Mouse (Mus musculus) cerebellum, postnatal 36 days (tissue): ENCODE data around the gene Tubgcp5.
A peak's percentile ranks its signal among the peaks of the same experiment; 100 is the strongest.
"Not testable (repeated sequence)": the region's sequence is repeated elsewhere in the genome, so short reads cannot be mapped to it uniquely, and the experiment has no call there.

ENCODE experiments used
- DNase-seq, 2 experiments: peaks; one replicate each; pipeline ENCODE4 v3.0.0; 2021 to 2022; ENCODE audit warnings: mixed read lengths in 2 of 2

Gene Tubgcp5

DNA sequence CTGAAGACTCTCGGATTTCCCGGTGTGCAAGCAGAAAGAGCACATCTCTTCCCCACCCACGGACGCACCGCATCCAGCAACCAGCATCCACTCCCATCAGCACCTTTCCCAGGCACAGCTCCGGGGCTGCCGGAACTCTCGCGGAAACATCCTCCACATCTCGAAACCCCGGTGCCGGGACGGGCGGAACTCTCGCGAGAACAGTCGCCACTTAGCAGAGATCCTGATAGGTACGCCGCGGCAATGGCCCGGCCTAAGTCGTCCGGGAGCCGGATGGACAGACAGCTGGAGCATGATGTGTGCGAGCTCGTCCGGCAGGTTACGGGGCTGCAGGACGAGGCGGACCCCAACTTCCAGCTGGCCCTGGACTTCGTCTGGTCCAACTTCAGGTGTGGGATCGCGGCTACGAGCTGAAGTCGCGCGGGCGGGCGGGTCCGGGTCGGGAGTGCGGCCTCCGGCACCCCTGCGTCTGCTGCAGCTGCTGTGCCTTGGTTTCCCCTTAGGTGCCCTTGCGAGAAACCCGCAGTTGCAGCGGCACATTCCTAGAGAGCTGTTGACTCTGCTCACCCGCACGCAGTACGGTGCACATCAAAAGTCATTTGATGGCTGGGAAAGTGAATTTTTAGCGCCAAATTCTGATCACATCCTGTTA is at the start of gene Tubgcp5:
Gene Tubgcp5, plus strand, starts transcription at position 203 of the 652 bp plus-strand sequence.
- DNase-seq = peak; percentile 96 to 98

DNA sequence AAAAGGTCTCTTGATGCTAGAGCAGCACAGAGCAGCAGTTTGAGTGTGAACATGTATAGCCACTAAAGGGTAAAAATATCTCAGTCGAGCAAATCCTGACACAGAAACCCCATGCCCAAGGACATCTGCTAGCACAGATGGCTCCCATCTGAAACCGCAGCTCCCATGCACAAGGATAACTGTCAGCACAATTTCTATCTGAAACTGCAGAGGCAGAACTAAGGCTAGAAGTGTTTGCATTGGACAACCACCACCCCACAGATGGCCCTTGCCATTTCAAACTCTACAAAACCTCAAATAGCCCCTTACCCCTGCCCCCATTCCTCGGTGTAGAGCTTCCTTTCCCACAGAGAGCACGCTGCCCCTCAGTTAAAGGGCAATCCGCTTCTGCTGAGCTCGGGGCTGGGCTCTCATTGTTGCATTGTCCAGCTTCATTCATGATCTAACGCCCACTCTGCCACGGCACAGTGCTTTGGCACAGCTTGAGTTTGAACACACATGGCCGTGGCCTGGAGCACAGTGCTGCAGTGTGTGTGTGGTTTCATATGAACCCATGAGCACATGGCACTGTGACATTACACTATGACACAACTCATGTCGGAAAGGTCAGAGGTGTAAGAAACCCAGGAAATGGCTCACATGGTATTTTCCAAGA is 49.3 kb upstream of the Tubgcp5 start:
- DNase-seq = peak; percentile 57 to 60

GRCm38 (mm10) chr7:55750841-55751240 is 43.1 kb upstream of the Tubgcp5 start:
- no peak for DNase-seq

- no peak for DNase-seq
Measured at GRCm38 (mm10) chr7:55759346-55759745, 34.6 kb upstream of the Tubgcp5 start.

GRCm38 (mm10) chr7:55767926-55768325 is 26.0 kb upstream of the Tubgcp5 start, which contains the start of gene Siglech:
Gene Siglech (plus strand): TSS chr7:55768178.
- no peak for DNase-seq

- no peak for DNase-seq
Measured at GRCm38 (mm10) chr7:55780011-55780410, 13.9 kb upstream of the Tubgcp5 start.

DNA sequence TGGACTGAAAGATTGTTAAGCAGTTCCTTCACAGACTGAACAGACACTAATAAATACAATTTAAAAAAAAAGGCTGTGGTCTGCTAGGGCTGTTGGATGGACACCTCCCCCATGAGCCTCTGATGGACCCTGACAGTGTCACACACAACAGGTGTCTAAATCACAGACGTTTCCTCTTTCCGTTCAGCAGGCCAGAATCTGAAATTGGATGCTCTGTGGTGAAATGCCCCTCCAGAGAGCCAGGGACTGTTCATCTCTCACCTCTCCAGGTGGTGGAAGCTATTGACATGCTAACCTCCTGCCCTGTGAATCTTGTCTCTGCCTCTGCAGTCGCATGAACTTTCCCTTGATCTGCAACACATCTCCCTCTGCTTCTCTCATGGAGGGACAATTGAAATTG is 11.5 kb upstream of the Tubgcp5 start:
- DNase-seq = no peak

DNA sequence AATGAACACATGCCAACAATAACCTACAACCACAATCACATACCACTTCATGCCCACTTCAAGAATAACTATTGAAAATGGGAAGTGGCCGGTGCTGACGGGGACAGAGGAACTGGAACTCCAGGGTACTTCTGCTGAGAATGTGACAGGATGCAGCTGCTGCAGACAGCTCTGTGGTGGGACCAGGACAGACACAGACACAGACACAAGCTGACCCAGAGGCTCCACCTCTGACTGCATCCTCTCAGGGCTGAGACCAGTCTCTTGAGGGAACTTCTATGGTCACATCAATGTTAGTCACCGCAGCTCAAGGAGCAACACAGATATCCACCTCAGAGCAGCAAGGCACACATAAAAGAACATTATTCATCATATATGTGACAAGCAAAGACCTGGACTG is 9.4 kb upstream of the Tubgcp5 start:
- no peak for DNase-seq

DNA sequence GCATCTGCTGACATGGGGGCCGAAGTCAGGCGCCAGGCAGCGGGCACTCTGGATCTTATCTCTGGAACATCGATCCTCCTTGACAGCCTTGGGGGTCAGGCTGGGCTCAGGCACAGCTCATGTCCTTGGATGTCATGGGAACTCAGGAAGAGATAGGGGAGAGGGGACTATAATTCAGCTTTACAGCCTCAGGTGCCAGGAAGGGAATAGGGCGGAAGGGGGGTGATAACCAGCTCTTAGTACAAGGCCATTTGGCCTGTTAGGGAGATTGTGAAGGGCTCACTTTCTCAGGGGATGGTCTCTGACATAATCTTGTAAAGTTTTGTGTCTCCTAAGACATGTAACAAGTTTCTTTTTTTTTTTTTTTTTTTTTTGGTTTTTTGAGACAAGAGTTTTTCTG is 3.4 kb upstream of the Tubgcp5 start:
- DNase-seq = not testable (repeated sequence)

GRCm38 (mm10) chr7:55792280-55792679 is 1.7 kb upstream of the Tubgcp5 start:
- no peak for DNase-seq

DNA sequence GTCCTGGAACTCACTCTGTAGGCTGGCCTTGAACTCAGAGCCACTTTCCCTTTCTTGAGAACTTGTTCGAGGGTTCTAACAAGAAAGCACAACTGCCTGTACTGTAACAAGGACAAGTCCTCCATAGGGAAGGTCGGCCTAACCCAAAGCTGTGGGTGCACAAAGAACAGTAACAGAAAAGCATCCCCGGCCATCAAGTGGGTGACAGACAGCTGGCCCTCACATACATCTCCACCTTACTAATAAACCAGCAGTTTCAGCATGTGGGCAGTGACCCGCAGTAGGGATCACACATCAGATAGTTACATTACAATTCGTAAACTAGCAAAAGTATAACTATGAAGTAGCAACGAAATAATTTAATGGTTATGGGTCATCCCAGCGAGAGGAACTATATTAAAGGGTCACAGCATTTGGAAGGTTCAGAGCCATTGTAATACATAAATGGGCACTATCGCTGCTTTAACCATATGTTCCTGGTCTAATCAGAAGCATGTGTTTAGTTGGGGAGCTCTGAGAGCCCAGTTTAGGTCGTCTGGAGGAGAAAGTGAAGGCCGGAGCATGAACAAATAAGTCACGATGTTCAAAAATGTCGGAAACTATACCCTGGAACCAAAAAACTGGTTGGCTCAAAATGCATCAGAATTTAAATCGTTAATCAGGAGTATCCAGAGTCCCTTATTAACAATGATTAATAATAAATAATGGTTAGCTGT is 560 bp upstream of the Tubgcp5 start:
- peak in 1 of 2 experiments; percentile 11 for DNase-seq

GRCm38 (mm10) chr7:55799981-55800380 is 6.0 kb downstream of the Tubgcp5 start:
- no peak for DNase-seq

GRCm38 (mm10) chr7:55809967-55810366 is 16.0 kb downstream of the Tubgcp5 start:
- no peak for DNase-seq

- no peak for DNase-seq
Measured at GRCm38 (mm10) chr7:55824468-55824867, 30.5 kb downstream of the Tubgcp5 start.

DNA sequence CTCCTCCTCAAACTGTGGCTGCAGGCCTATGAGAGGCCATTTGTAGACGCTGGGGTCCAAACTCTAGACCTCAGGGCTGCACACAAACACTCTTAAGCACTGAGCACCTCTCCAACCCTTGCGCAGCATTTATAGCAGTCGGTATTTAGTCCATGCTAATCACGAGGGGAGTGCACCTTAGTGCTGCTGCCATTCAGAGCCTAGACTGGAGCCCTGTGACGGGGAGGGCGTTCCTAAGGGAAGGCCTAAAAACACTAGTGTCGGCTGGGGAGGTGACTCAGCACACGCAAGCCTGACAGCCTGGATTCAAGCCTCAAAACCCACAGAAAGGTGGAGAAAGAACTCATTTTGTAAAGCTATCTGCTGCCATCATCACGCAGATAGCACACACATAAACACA is 33.6 kb downstream of the Tubgcp5 start:
- DNase-seq = no peak

GRCm38 (mm10) chr7:55836877-55837276 is 42.9 kb downstream of the Tubgcp5 start:
- DNase-seq = no peak

GRCm38 (mm10) chr7:55841445-55841844 is 47.5 kb downstream of the Tubgcp5 start, which contains the start of gene Cyfip1:
Gene Cyfip1 (plus strand): TSS chr7:55841745.
- no peak for DNase-seq

- peak; percentile 85 to 88 for DNase-seq
Measured at GRCm38 (mm10) chr7:55841977-55842503, 48.1 kb downstream of the Tubgcp5 start.

DNA sequence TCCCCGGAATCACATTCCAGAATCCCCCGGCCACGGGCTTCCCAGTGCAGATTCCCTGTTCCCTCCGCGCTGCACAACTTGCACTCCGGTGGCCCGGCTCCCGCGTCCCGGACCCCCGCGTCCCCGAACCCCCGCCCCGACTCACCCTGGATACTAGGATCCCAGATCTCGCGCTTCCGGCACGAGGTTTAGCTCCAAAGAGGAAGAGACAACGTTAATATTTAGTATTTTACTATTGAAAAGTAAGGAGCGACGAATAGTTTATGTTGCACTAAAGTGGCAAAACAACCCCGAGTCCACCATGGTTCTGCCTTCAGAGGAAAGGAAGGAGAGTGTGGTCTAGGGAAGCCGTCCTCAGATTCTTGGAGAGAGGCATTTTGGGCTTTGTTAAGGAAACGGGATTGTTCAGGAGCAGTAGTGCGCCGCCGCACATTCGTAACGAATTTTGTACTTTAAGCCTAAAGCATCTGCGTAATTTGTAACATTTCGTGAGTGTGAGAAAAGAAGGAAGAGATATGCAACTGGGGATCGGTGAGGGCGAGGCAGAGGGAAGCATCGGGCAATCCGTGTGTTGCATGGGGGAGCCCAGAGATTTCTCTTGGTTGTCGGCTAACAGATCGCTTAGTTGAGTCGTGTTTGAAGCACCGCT is 48.7 kb downstream of the Tubgcp5 start:
- no peak for DNase-seq

GRCm38 (mm10) chr7:55846606-55847312 is 52.8 kb downstream of the Tubgcp5 start:
- DNase-seq = no peak

DNA sequence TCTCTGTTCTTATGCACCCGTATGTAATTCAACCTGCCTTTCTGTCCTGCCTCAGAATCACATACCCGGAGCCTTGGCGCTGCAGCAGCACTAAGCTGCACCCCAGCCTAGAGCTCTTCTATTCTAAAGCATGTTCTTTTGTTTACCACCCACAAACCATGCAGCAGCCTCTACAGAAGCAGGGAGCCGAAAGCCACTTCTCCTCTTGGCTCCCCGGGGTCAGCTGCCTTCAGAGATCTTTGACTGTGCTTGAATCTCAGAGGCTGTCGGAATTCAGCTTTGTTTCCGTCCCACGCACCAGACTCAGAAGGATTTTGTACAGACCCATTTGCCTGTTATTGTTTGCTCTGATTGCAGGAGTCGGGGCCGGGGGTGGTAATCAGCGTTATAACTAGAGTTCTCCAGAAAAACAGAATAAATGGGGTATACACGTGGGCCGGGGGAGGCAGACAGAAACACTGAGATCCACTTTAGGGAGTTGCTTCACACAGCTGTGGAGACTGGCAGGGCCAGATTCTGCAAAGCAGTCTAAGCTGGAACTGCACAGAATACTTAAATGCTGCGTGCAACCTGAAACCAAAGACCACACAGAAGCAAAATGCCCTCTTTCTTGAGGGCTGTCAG is 56.1 kb downstream of the Tubgcp5 start:
- no peak for DNase-seq

- DNase-seq = no peak
Measured at GRCm38 (mm10) chr7:55852787-55853186, 58.8 kb downstream of the Tubgcp5 start.
